Mouse (Mus musculus): ENCODE results near the gene Speg. TPM values are rescaled to one million over a fixed set of nuclear protein-coding genes. Genes with fewer than 3 reads are reported as not detected.

Gene Speg
- polyA plus RNA-seq, 1 experiment = 12.1 TPM

GRCm38 (mm10) chr1:75382356-75383071, 7.4 kb downstream of the Speg start:
- WGBS = 6% methylated on average over 27 of the region's 28 CpGs
- DNase-seq = no peak
- Histone ChIP-seq H3K4me1 (replicated peaks; ENCODE audit: control insufficient read depth, insufficient read depth, low read length) (no peaks in the 10 kb centered on the region; the same call in 1 of the 2 replicates), H3K4me3 (ENCODE audit: control insufficient read depth, insufficient read depth, low read length) (peak overlapping the region; percentile 24), H3K36me3 (ENCODE audit: control insufficient read depth, insufficient read depth, low read length) (no peaks in the 10 kb centered on the region), H3K27ac (ENCODE audit: control insufficient read depth, insufficient read depth, low read length) (no peak overlapping the region), H3K27me3 (ENCODE audit: control insufficient read depth, insufficient read depth, low read length) (peaks cover 17% of the 10 kb centered on the region)
- TF ChIP-seq POLR2A (IDR thresholded peaks at IDR 0.05; ENCODE audit: control insufficient read depth, extremely low read depth, insufficient read depth, low read length, poor library complexity) (no peak), CTCF (IDR thresholded peaks at IDR 0.05; ENCODE audit: borderline replicate concordance, control insufficient read depth, extremely low read depth, insufficient read depth, low read length, poor library complexity) (no peak)

- TF ChIP-seq POLR2A (IDR thresholded peaks at IDR 0.05; ENCODE audit: control insufficient read depth, extremely low read depth, insufficient read depth, low read length, poor library complexity) (no peak), CTCF (IDR thresholded peaks at IDR 0.05; ENCODE audit: borderline replicate concordance, control insufficient read depth, extremely low read depth, insufficient read depth, low read length, poor library complexity) (no peak)
- no peak overlapping the region for H3K27ac ChIP-seq (ENCODE audit: control insufficient read depth, insufficient read depth, low read length)
- H3K36me3 ChIP-seq (ENCODE audit: control insufficient read depth, insufficient read depth, low read length) = no peaks in the 10 kb centered on the region
- WGBS = 85% methylated on average over 27 of the region's 27 CpGs
- DNase-seq = no peak
- H3K4me3 ChIP-seq (ENCODE audit: control insufficient read depth, insufficient read depth, low read length) = no peak overlapping the region
- H3K4me1 ChIP-seq (replicated peaks; ENCODE audit: control insufficient read depth, insufficient read depth, low read length) = no peaks in the 10 kb centered on the region; the same call in 1 of the 2 replicates
- H3K27me3 ChIP-seq (ENCODE audit: control insufficient read depth, insufficient read depth, low read length) = peaks cover 19% of the 10 kb centered on the region
These were observed 9.5 kb downstream of the Speg start for GRCm38 (mm10) chr1:75384470-75385141.

GRCm38 (mm10) chr1:75385142-75385730, 10.1 kb downstream of the Speg start:
- H3K4me3 ChIP-seq (ENCODE audit: control insufficient read depth, insufficient read depth, low read length) = no peak overlapping the region
- no peak for DNase-seq
- H3K36me3 ChIP-seq (ENCODE audit: control insufficient read depth, insufficient read depth, low read length) = no peaks in the 10 kb centered on the region
- H3K4me1 ChIP-seq (replicated peaks; ENCODE audit: control insufficient read depth, insufficient read depth, low read length) = no peaks in the 10 kb centered on the region; the same call in 1 of the 2 replicates
- H3K27me3 ChIP-seq (ENCODE audit: control insufficient read depth, insufficient read depth, low read length) = peaks cover 19% of the 10 kb centered on the region
- TF ChIP-seq CTCF (IDR thresholded peaks at IDR 0.05; ENCODE audit: borderline replicate concordance, control insufficient read depth, extremely low read depth, insufficient read depth, low read length, poor library complexity) (no peak), POLR2A (IDR thresholded peaks at IDR 0.05; ENCODE audit: control insufficient read depth, extremely low read depth, insufficient read depth, low read length, poor library complexity) (no peak)
- WGBS = 83% methylated on average over 20 of the region's 20 CpGs
- H3K27ac ChIP-seq (ENCODE audit: control insufficient read depth, insufficient read depth, low read length) = no peak overlapping the region

- 58% methylated on average over 4 of the region's 4 CpGs for WGBS
- no peaks in the 10 kb centered on the region; the same call in 1 of the 2 replicates for H3K4me1 ChIP-seq (replicated peaks; ENCODE audit: control insufficient read depth, insufficient read depth, low read length)
- no peak for DNase-seq
- H3K27ac ChIP-seq (ENCODE audit: control insufficient read depth, insufficient read depth, low read length) = no peak overlapping the region
- H3K27me3 ChIP-seq (ENCODE audit: control insufficient read depth, insufficient read depth, low read length) = peaks cover 19% of the 10 kb centered on the region
- H3K4me3 ChIP-seq (ENCODE audit: control insufficient read depth, insufficient read depth, low read length) = no peak overlapping the region
- H3K36me3 ChIP-seq (ENCODE audit: control insufficient read depth, insufficient read depth, low read length) = no peaks in the 10 kb centered on the region
- TF ChIP-seq CTCF (IDR thresholded peaks at IDR 0.05; ENCODE audit: borderline replicate concordance, control insufficient read depth, extremely low read depth, insufficient read depth, low read length, poor library complexity) = no peak
- no peak for TF ChIP-seq POLR2A (IDR thresholded peaks at IDR 0.05; ENCODE audit: control insufficient read depth, extremely low read depth, insufficient read depth, low read length, poor library complexity)
These were observed 11.1 kb downstream of the Speg start for GRCm38 (mm10) chr1:75386149-75386548.

- no peak overlapping the region for H3K4me3 ChIP-seq (ENCODE audit: control insufficient read depth, insufficient read depth, low read length)
- no peak overlapping the region for H3K27ac ChIP-seq (ENCODE audit: control insufficient read depth, insufficient read depth, low read length)
- no peak for TF ChIP-seq CTCF (IDR thresholded peaks at IDR 0.05; ENCODE audit: borderline replicate concordance, control insufficient read depth, extremely low read depth, insufficient read depth, low read length, poor library complexity)
- TF ChIP-seq POLR2A (IDR thresholded peaks at IDR 0.05; ENCODE audit: control insufficient read depth, extremely low read depth, insufficient read depth, low read length, poor library complexity) = no peak
- DNase-seq = no peak
- WGBS = 34% methylated on average over 7 of the region's 7 CpGs
- H3K27me3 ChIP-seq (ENCODE audit: control insufficient read depth, insufficient read depth, low read length) = peaks cover 13% of the 10 kb centered on the region
- H3K36me3 ChIP-seq (ENCODE audit: control insufficient read depth, insufficient read depth, low read length) = no peaks in the 10 kb centered on the region
- H3K4me1 ChIP-seq (replicated peaks; ENCODE audit: control insufficient read depth, insufficient read depth, low read length) = no peaks in the 10 kb centered on the region
These were observed 12.4 kb downstream of the Speg start for GRCm38 (mm10) chr1:75387469-75387928.
